Mouse (Mus musculus) spleen, postnatal 14 days (tissue): ENCODE results near the gene Asxl2.

Source experiments
- DNase-seq, 2 experiments: peaks; one replicate each; pipeline ENCODE4 v3.0.0; 2021 to 2022; ENCODE audit warnings: low spot score in 2 of 2

Gene Asxl2

DNA sequence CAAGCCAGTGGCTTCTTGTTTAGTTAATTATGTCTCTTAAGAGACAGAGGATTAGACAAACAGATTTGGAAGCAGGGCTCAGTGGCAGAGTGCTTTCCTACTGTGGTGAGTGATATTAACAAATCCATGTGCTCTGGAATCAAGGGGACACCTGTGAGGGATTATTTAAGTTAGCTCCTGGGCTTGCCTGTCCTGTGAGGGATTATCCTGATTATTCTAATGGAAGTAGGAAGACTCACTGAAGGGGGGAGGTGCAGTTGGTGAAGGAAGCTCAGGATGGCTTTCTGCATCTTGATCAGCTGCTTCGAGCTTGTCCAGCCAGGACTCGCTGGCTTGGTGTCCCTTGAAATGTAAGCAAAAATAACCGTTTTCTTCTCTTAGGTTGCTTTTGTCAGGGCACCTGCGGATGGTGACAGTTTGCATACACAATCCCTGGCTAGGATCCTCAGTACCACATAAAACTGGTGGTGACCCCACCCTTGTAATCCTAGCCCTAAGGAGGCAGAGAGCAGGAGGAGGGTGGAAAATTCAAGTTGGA, 119.5 kb downstream of the Asxl2 start:
- DNase-seq: no peak

- DNase-seq: no peak
These were observed 120.1 kb downstream of the Asxl2 start for GRCm38 (mm10) chr12:3546781-3547180.

DNA sequence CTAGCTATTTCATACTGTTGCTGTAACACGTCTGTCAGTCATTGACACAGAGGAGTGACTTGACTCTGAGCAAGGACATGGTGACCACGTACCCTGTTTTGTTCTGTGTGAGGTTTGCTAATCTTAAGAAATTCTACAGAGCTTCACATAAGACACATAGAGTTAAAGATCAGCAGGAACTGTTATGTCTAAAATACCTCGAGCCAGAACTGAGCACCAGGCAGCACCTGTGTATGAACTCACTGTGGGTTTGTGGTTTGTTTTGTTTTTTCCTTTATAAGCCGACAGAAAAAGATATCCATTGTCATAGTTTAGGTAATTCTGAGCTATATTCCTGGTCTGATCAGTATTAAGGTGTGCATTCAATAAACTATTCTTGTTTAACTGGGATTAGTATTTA, 120.8 kb downstream of the Asxl2 start:
- DNase-seq: no peak

DNA sequence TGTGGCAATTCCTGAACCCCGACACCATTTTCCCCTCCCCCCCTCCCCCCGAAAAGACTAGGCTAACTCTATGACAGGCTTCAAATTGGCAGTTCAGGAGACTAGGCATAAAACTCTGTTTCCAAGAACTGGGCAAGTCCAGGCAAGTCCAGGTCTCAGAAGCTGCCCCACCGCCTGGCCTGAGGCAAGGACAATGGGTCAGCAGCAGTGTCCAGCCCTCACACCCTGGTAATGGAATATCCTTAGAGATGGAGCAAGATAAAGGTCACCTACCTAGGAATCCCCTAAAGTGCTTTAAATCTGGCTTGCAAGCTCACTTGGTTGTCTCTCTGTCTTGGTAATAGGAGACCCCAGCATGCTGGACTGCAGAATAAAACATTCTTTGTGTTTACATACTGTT, 121.3 kb downstream of the Asxl2 start:
- DNase-seq: no peak

- no peak for DNase-seq
These were observed 122.0 kb downstream of the Asxl2 start for GRCm38 (mm10) chr12:3548582-3549211.

- no peak for DNase-seq
These were observed 123.6 kb downstream of the Asxl2 start for GRCm38 (mm10) chr12:3550280-3550679.
